Mouse (Mus musculus) hindbrain, embryonic 13.5 days (tissue): Measurements from ENCODE around the gene Ltc4s. TPM values are rescaled to one million over a fixed set of nuclear protein-coding genes. Genes with fewer than 3 reads are reported as not detected.
A peak's percentile ranks its signal among the peaks of the same experiment; 100 is the strongest.

Source experiments
- ATAC-seq: fragments of 200-750 bp; cut with Nextera tagmentation; 2 replicates; pipeline ENCODE4 v1.8.0; 2017; ENCODE audit warnings: moderate TSS enrichment; ENCODE audit not compliant: low FRiP score
- H3K27ac ChIP-seq: fragments of 300-500 bp; sonication (generic); 2 replicates; pipeline ENCODE4 v1.5.1; 2015; ENCODE audit warnings: inconsistent platforms, mild to moderate bottlenecking, moderate library complexity
- H3K27me3 ChIP-seq: fragments of 300-500 bp; sonication (generic); 2 replicates; pipeline ENCODE4 v1.6.1; 2015; ENCODE audit warnings: mild to moderate bottlenecking, inconsistent platforms
- H3K36me3 ChIP-seq: fragments of 300-500 bp; sonication (generic); 2 replicates; pipeline ENCODE4 v1.6.1; 2015; ENCODE audit warnings: mild to moderate bottlenecking, inconsistent platforms
- H3K4me1 ChIP-seq: fragments of 300-500 bp; sonication (generic); replicated peaks from 2 replicates; pipeline ENCODE4 v1.6.1; 2015; ENCODE audit warnings: inconsistent platforms
- H3K4me2 ChIP-seq: fragments of 300-500 bp; sonication (generic); 2 replicates; pipeline ENCODE4 v1.6.1; 2015; ENCODE audit warnings: inconsistent platforms, mild to moderate bottlenecking, moderate library complexity
- H3K4me3 ChIP-seq: fragments of 300-500 bp; sonication (generic); 2 replicates; pipeline ENCODE4 v1.5.1; 2015; ENCODE audit warnings: mild to moderate bottlenecking, inconsistent platforms
- H3K9ac ChIP-seq: fragments of 300-500 bp; sonication (generic); 2 replicates; pipeline ENCODE4 v1.6.1; 2015; ENCODE audit warnings: mild to moderate bottlenecking, inconsistent platforms
- H3K9me3 ChIP-seq: fragments of 300-500 bp; sonication (generic); 2 replicates; pipeline ENCODE4 v1.6.1; 2016; ENCODE audit warnings: inconsistent platforms
- WGBS: fragments of 180-500 bp; shearing (Covaris S2); methylation state at CpG from one replicate; pipeline ENCODE4 v1.1.7; 2015; 5-methylcytosine and 5-hydroxymethylcytosine counted together
- polyA plus RNA-seq: library from polyadenylated mRNA; unstranded; fragments of >200 nt; fragmentation: Nextera tagmentation; extraction: Ambion mirVana; gene quantifications from 2 replicates; pipeline ENCODE4 v1.2.1, GENCODE M21; 2015

Gene Ltc4s
- polyA plus RNA-seq, 1 experiment from 2014 or later = 2.3 TPM

DNA sequence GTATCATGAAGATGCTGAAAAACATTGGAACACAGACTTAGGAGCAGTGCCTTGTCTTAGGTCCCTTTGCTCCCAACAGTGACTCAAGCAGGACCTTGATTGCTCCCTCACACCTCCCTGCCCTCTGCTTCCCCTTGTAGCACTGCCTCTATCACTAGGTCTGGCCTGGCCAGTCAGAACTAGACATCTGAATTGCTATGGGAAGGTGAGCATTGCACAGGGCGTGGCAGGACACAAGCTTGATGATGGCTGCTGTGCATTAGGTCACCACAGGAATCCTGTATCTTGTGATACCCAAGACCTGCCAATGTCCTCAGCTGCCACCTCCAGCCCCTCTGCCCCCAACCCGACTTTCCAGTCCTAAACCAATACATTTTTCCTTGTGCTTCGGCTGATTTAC is 28.6 kb upstream of the Ltc4s start:
- H3K27ac ChIP-seq = no peak overlapping the region
- no peaks in the 10 kb centered on the region for H3K4me1 ChIP-seq
- H3K27me3 ChIP-seq = no peaks in the 10 kb centered on the region
- H3K36me3 ChIP-seq = peaks cover 53% of the 10 kb centered on the region
- no peak overlapping the region for H3K4me3 ChIP-seq
- no peak for ATAC-seq
- no peak overlapping the region for H3K9ac ChIP-seq
- no peak overlapping the region for H3K4me2 ChIP-seq
- 90% methylated on average over 3 of the region's 3 CpGs for WGBS
- no peaks in the 10 kb centered on the region for H3K9me3 ChIP-seq

DNA sequence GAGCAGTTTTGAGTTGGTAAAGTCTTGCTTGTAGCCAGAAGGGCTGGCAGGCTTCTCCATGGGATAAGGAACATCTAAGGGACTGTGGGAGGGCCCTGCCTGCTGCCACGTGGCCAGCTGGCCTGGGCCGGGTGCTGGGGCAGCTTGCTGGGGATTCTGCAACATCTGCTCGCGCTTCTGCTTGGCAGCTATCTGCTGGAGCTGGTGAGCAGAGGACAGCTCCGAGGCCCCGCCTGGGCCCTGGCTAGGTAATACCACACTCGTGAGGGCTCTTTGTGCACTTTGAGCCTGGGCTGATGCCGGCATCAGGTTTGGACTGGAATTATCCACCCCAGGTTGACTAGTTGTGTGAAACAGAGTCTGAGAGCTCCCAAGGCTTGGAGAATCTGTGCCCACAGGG is 27.5 kb upstream of the Ltc4s start:
- Histone ChIP-seq H3K9me3 (no peaks in the 10 kb centered on the region), H3K4me1 (no peaks in the 10 kb centered on the region), H3K4me2 (no peak overlapping the region), H3K27ac (no peak overlapping the region), H3K9ac (no peak overlapping the region), H3K36me3 (peaks cover 64% of the 10 kb centered on the region), H3K27me3 (no peaks in the 10 kb centered on the region), H3K4me3 (no peak overlapping the region)
- 88% methylated on average over 8 of the region's 8 CpGs for WGBS
- no peak for ATAC-seq

DNA sequence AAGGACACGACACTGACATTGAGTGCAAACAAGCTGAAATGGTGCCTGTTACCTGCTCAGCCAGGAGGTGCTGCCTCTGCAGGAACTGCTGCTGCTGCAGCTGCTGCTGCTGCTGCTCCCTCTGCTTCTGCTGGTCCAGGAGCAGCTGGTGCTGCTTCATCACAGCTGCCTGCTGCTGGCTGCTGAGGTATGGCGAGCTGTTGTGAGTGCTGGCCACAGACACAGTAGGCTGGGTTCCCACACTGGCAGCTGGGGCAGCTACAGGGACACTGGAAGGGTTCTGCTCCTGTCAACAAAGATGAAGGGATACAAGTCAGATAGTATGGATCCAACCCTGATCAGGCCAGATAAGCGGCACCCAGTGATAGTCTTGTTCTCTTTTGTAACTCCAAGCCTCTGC is 24.8 kb upstream of the Ltc4s start:
- Histone ChIP-seq H3K27ac (no peak overlapping the region), H3K4me3 (no peak overlapping the region), H3K4me1 (no peaks in the 10 kb centered on the region), H3K9me3 (no peaks in the 10 kb centered on the region), H3K9ac (no peak overlapping the region), H3K27me3 (no peaks in the 10 kb centered on the region), H3K4me2 (no peak overlapping the region), H3K36me3 (peaks cover 91% of the 10 kb centered on the region)
- no peak for ATAC-seq
- WGBS = 93% methylated on average over 3 of the region's 3 CpGs

DNA sequence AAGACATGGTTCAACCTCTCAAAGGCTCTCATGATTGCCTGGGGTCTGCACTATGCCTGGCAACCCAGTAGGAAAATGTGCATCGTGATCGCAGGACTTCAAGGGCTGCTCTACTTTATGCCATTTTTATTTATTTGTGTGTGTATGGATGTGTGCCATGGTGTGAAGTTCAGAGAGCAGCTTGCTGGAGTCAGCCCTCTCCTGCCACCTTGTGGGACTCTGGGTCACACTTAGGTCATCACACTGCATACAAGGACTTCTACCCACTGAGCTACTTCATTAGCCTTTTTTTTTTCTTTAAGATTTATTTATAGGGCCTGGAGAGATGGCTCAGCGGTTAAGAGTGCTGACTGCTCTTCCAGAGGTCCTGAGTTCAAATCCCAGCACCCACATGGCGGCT is 23.6 kb upstream of the Ltc4s start:
- Histone ChIP-seq H3K4me2 (no peak overlapping the region), H3K27me3 (no peaks in the 10 kb centered on the region), H3K4me3 (no peak overlapping the region), H3K27ac (no peak overlapping the region), H3K4me1 (no peaks in the 10 kb centered on the region), H3K36me3 (peaks cover 97% of the 10 kb centered on the region), H3K9ac (no peak overlapping the region), H3K9me3 (no peaks in the 10 kb centered on the region)
- WGBS = 88% methylated on average over 4 of the region's 4 CpGs
- no peak for ATAC-seq

DNA sequence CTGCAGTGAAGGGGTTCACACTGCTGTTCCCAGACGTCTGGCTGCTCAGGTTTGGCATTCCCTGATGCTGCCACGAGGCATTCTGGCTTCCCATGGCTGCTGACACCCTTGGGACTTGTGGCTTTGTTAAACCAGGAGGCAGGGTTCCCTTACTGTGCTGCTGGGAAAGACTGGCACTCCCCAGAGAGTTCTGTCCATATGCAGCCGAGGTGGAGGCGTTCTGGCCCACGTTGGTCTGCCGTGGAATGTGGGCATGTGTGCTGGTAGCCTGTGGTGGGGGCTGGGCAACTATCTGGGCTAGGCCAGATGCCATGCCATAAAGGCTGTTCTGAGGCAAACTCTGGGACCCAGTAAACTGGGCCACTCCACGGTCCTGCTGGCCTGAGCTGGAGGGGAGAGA is 19.9 kb upstream of the Ltc4s start:
- Histone ChIP-seq H3K9me3 (no peaks in the 10 kb centered on the region), H3K4me1 (no peaks in the 10 kb centered on the region; the same call in 1 of the 2 replicates), H3K9ac (no peak overlapping the region), H3K4me2 (no peak overlapping the region), H3K27me3 (no peaks in the 10 kb centered on the region), H3K4me3 (no peak overlapping the region), H3K36me3 (peaks cover 76% of the 10 kb centered on the region), H3K27ac (no peak overlapping the region; the same call in 1 of the 2 replicates)
- ATAC-seq = no peak
- 78% methylated on average over 7 of the region's 7 CpGs for WGBS

DNA sequence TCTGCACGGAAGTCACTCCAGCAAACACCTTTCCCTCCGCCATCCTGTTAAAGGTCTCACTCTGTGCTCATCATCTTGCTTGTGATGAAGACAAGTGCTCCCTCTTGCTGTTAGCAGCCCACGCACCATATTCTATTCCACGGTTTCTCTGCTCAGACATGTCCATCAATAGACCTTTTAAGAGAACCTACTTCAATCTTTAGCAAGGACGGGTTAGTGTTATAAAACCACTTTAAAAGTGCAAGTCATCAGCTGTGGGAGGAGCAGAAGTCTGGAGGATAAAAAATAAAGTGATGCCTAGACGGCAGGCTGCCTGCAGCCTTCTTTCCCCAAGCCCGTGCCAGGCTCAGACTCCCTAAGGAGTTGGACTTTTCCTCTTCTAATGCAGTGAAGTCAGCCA is 18.2 kb upstream of the Ltc4s start:
- no peak overlapping the region for H3K4me2 ChIP-seq
- whole genome bisulfite sequencing = 88% methylated on average over 7 of the region's 7 CpGs
- H3K27me3 ChIP-seq = no peaks in the 10 kb centered on the region
- H3K4me1 ChIP-seq = no peaks in the 10 kb centered on the region; the same call in none of the 2 replicates
- H3K36me3 ChIP-seq = peaks cover 59% of the 10 kb centered on the region
- H3K4me3 ChIP-seq = no peak overlapping the region
- no peak overlapping the region for H3K27ac ChIP-seq
- no peak overlapping the region for H3K9ac ChIP-seq
- no peak for ATAC-seq
- no peaks in the 10 kb centered on the region for H3K9me3 ChIP-seq

DNA sequence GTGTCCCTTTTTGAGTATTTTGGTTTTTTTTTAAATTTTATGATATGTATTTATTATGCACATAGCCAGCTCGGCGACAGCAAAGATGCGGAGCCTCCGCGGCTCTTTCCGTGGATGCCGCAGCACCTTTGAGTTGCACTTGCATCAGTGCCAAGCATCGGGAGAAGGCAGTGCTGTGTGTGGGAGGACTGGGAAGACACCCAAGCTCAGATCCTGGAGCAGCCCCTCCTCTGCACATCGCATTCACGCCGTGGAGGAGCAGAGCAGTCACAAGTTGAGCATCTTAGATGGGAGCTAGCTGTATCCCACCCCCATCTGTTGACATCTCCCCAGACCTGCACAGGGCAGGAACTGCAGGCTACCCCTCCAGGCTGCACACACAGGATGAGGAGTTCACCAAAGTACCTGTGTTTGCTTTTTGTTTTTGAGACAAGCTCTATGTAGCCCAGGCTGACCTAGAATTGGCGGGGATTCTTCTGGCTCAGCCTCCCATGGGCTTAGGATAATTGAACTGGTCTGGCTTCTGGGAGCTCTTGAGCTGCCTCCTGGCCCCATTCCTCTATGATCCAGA is 15.7 kb upstream of the Ltc4s start:
- H3K4me1 ChIP-seq = no peaks in the 10 kb centered on the region; the same call in none of the 2 replicates
- 81% methylated on average over 12 of the region's 12 CpGs for WGBS
- no peak overlapping the region for H3K4me2 ChIP-seq
- H3K9ac ChIP-seq = no peak overlapping the region
- ATAC-seq = no peak
- H3K36me3 ChIP-seq = peaks cover 34% of the 10 kb centered on the region
- no peaks in the 10 kb centered on the region for H3K27me3 ChIP-seq
- no peaks in the 10 kb centered on the region for H3K9me3 ChIP-seq
- H3K4me3 ChIP-seq = no peak overlapping the region
- no peak overlapping the region for H3K27ac ChIP-seq

DNA sequence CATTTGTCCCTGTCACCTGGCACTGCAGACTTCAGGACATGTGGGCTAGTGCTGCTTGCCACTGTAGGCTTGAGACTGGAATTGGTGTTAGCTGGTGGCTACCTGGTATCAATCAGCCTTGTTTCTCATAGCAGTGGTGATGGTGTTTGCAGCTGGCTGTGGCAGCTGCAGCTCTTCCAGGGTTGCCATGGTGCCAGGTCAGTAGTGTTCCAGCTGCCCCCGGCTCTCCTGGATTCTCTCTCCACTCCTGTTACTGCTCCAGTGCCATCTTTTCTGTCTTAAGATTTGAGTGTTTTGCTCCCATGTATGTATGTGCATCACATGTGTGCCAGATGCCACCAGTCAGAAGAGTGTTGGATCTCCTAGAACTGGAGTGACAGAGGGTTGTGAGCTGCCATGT is 15.0 kb upstream of the Ltc4s start:
- ATAC-seq = no peak
- H3K36me3 ChIP-seq = peaks cover 27% of the 10 kb centered on the region
- no peaks in the 10 kb centered on the region for H3K9me3 ChIP-seq
- H3K4me3 ChIP-seq = no peak overlapping the region
- peak overlapping the region; percentile 30; the same call in 1 of the 2 replicates for H3K27ac ChIP-seq
- no peak overlapping the region for H3K4me2 ChIP-seq
- no peak overlapping the region for H3K9ac ChIP-seq
- WGBS = 54% methylated on average over 1 of the region's 1 CpGs
- H3K27me3 ChIP-seq = no peaks in the 10 kb centered on the region
- H3K4me1 ChIP-seq = no peaks in the 10 kb centered on the region; the same call in none of the 2 replicates

DNA sequence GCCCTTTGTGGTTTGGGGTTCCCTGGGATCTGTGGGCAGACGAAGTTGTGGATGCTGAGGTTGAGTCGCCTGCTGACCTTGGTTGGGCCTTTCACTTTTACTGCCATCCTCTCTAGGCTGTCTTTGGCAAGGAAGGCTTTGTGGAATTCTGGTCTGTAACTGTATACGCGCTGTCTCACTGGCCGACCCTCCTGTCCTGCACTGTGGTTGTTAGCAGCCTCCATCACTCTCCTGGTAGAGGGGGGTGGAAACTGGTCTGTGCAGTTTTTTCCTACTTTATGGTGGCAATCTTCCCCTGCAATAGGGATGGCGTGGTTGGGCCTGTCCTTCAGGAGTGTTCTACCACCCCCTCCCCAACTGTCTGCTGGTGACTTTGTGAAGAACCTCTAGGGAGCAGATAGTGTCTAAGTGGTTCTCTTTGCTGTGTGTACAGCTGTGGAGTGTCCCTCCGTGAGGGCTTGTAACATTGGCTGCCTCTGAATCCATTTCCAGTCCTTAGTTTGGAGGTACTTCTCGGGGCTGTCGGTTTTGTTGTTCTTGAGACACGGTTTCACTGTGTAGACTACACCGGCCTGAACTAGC is 14.4 kb upstream of the Ltc4s start:
- Histone ChIP-seq H3K9ac (no peak overlapping the region), H3K36me3 (peaks cover 20% of the 10 kb centered on the region), H3K4me2 (no peak overlapping the region), H3K27ac (peak overlapping the region; percentile 30; the same call in 1 of the 2 replicates), H3K27me3 (no peaks in the 10 kb centered on the region), H3K9me3 (no peaks in the 10 kb centered on the region), H3K4me3 (no peak overlapping the region), H3K4me1 (no peaks in the 10 kb centered on the region; the same call in none of the 2 replicates)
- ATAC-seq = no peak
- WGBS = 83% methylated on average over 11 of the region's 11 CpGs

DNA sequence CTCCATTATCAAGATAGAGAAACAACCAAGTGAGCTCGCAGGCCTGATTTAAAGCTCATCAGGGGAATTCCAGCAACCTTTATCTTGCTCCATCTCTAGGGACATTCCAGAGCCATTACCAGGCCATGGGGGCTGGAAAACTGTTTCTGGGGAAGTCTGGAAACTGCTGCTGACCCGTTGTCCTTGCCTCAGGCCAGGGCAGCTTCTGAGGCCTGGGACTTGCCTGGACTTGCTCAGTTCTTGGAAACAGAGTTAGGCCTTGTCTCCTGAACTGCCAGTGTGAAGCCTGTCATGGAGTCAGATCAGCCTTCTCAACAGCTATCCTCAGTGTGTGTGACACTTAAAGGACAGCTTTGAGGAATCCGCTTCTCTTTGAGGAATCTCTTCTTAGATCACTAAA is 13.8 kb upstream of the Ltc4s start:
- Histone ChIP-seq H3K27me3 (no peaks in the 10 kb centered on the region), H3K27ac (no peak overlapping the region), H3K4me2 (no peak overlapping the region), H3K4me1 (no peaks in the 10 kb centered on the region; the same call in none of the 2 replicates), H3K36me3 (peaks cover 14% of the 10 kb centered on the region), H3K4me3 (no peak overlapping the region), H3K9ac (peak overlapping the region; percentile 35; the same call in 1 of the 2 replicates), H3K9me3 (no peaks in the 10 kb centered on the region)
- 64% methylated on average over 3 of the region's 3 CpGs for WGBS
- no peak for ATAC-seq

DNA sequence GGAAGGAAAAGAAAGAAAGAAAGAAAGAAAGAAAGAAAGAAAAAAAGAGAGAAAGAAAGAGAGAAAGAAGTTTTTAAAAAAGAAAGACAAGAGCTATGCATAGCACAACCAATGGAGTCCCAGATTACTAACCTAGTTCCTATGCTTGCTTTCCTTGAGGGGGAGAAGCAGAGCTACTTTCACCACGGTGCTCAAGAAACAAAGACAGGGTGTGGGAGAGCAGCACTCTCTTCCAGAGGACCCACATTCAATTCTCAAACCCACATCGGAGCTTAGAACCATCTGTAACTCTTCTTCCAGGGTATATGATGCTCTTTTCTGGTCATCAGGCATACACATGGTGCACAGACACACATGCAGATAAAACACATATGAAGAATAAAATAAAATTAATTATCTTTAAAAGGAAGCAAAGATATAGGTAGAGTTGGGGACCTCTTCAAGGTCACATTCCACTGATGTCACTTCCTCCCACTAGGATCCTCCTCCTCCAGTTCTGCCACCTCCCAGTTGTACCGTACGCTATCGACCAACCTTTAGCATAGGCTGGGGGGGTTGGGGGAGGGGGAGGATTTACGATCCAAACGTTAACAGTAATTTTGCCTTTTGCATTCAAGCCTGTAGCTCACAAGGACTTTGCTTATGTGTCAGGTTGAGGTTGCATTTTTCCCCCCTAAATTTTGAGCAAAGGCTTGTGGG is 10.2 kb upstream of the Ltc4s start:
- no peak for ATAC-seq
- 85% methylated on average over 7 of the region's 7 CpGs for WGBS
- H3K27ac ChIP-seq = no peak overlapping the region
- H3K9me3 ChIP-seq = no peaks in the 10 kb centered on the region
- no peaks in the 10 kb centered on the region for H3K27me3 ChIP-seq
- H3K4me3 ChIP-seq = no peak overlapping the region
- H3K9ac ChIP-seq = no peak overlapping the region
- H3K4me1 ChIP-seq = no peaks in the 10 kb centered on the region; the same call in none of the 2 replicates
- no peak overlapping the region for H3K4me2 ChIP-seq
- H3K36me3 ChIP-seq = no peaks in the 10 kb centered on the region

DNA sequence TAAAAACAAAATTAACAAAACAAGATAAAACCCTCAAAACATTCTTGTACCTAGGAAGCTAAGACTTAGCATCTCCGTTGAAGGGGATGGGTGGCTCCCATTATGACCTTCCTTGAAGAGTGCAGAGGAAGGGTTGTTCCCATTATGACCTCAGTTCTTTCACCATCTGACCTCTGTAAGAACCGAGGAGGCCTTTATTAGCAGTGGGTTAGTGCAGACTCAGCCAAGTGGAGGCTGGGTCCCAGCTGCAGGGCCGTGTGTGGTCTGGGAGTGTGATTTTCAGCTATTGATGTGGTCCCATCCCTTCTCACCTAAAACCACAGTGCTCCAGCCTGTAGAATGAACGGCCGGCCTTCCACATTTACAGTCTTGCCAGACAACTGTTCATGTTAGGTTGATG is 6.9 kb upstream of the Ltc4s start:
- ATAC-seq = no peak

DNA sequence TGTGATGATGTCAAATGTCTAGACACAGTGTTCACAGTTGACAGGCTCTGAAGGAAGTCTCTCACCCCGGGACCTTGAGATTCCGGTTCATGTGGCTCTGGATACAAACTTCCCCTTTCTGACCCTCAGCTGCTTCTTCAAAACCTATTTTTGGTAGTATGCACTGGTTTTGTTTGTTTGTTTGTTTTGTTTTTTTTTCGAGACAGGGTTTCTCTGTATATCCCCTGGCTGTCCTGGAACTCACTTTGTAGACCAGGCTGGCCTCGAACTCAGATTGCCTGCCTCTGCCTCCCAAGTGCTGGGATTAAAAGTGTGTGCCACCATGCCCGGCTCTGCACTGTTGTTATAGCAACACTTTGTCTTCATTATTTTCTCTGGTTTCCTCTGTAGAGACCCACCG is 5.5 kb upstream of the Ltc4s start:
- WGBS = 87% methylated on average over 6 of the region's 6 CpGs
- ATAC-seq = no peak
- no peak overlapping the region for H3K9ac ChIP-seq

More for the DNA sequence above, 6.9 kb upstream of the Ltc4s start:
- Histone ChIP-seq H3K4me1 (no peaks in the 10 kb centered on the region), H3K9ac (no peak overlapping the region), H3K4me3 (no peak overlapping the region), H3K27me3 (no peaks in the 10 kb centered on the region), H3K9me3 (no peaks in the 10 kb centered on the region), H3K27ac (no peak overlapping the region), H3K36me3 (no peaks in the 10 kb centered on the region), H3K4me2 (no peak overlapping the region)
- 69% methylated on average over 5 of the region's 5 CpGs for WGBS

More for the DNA sequence above, 5.5 kb upstream of the Ltc4s start:
- Histone ChIP-seq H3K4me2 (no peak overlapping the region), H3K9me3 (no peaks in the 10 kb centered on the region), H3K36me3 (no peaks in the 10 kb centered on the region), H3K27ac (no peak overlapping the region), H3K27me3 (peaks cover 7% of the 10 kb centered on the region), H3K4me1 (no peaks in the 10 kb centered on the region), H3K4me3 (no peak overlapping the region)
